Mouse (Mus musculus): Measurements from ENCODE around the gene Tfb1m. TPM values are rescaled to one million over a fixed set of nuclear protein-coding genes. Genes with fewer than 3 reads are reported as not detected.

Gene Tfb1m
- total and polyA plus RNA-seq, 2 experiments from 2014 or later, result 7.9 to 10.9 TPM

GRCm38 (mm10) chr17:3481576-3482575, 75.7 kb downstream of the Tfb1m start:
- H3K9ac ChIP-seq (replicated peaks; ENCODE audit: low read length), result no peak overlapping the region
- no peak overlapping the region for H3K4me3 ChIP-seq (ENCODE audit: low read length)
- no peaks in the 10 kb centered on the region for H3K9me3 ChIP-seq (ENCODE audit: low read length)
- ATAC-seq (no peak), DNase-seq (ENCODE audit: low spot score) (no peak)
- 57% methylated on average over 7 of the region's 7 CpGs for WGBS
- no peaks in the 10 kb centered on the region for H3K4me1 ChIP-seq (ENCODE audit: insufficient read depth, low read length)
- TF ChIP-seq CTCF (IDR thresholded peaks at IDR 0.05; ENCODE audit: low read depth), result 0 out of 2 replicates have a peak, but pooled peaks have one; percentile 30
- no peak overlapping the region for H3K27ac ChIP-seq
- no peaks in the 10 kb centered on the region for H3K36me3 ChIP-seq (ENCODE audit: insufficient read depth, low read length)
- no peaks in the 10 kb centered on the region for H3K27me3 ChIP-seq (ENCODE audit: insufficient read depth, low read length)
- H3K4me2 ChIP-seq (ENCODE audit: low read depth, low read length), result no peak overlapping the region

- ATAC-seq, result no peak
- H3K9ac ChIP-seq (replicated peaks; ENCODE audit: low read length), result no peak overlapping the region
- no peak overlapping the region for H3K27ac ChIP-seq
- DNase-seq (ENCODE audit: low spot score), result no peak
- no peak for TF ChIP-seq CTCF (IDR thresholded peaks at IDR 0.05; ENCODE audit: low read depth)
- no peaks in the 10 kb centered on the region for H3K27me3 ChIP-seq (ENCODE audit: insufficient read depth, low read length)
- no peaks in the 10 kb centered on the region for H3K36me3 ChIP-seq (ENCODE audit: insufficient read depth, low read length)
- H3K4me1 ChIP-seq (ENCODE audit: insufficient read depth, low read length), result no peaks in the 10 kb centered on the region
- no peaks in the 10 kb centered on the region for H3K9me3 ChIP-seq (ENCODE audit: low read length)
- WGBS, result 71% methylated on average over 2 of the region's 2 CpGs
- no peak overlapping the region for H3K4me2 ChIP-seq (ENCODE audit: low read depth, low read length)
- H3K4me3 ChIP-seq (ENCODE audit: low read length), result no peak overlapping the region
These were observed 81.0 kb downstream of the Tfb1m start for GRCm38 (mm10) chr17:3476546-3476945.

- H3K36me3 ChIP-seq (ENCODE audit: insufficient read depth, low read length), result no peaks in the 10 kb centered on the region
These were observed 85.6 kb downstream of the Tfb1m start for GRCm38 (mm10) chr17:3472018-3472417.

More at GRCm38 (mm10) chr17:3472018-3472417, 85.6 kb downstream of the Tfb1m start:
- H3K27ac ChIP-seq, result no peak overlapping the region
- no peak for DNase-seq (ENCODE audit: low spot score)
- TF ChIP-seq CTCF (IDR thresholded peaks at IDR 0.05; ENCODE audit: low read depth), result no peak
- H3K9ac ChIP-seq (replicated peaks; ENCODE audit: low read length), result no peak overlapping the region
- no peak overlapping the region for H3K4me3 ChIP-seq (ENCODE audit: low read length)
- no peaks in the 10 kb centered on the region for H3K4me1 ChIP-seq (ENCODE audit: insufficient read depth, low read length)
- 69% methylated on average over 6 of the region's 6 CpGs for WGBS
- no peak for ATAC-seq
- no peaks in the 10 kb centered on the region for H3K9me3 ChIP-seq (ENCODE audit: low read length)
- H3K27me3 ChIP-seq (ENCODE audit: insufficient read depth, low read length), result no peaks in the 10 kb centered on the region
- H3K4me2 ChIP-seq (ENCODE audit: low read depth, low read length), result no peak overlapping the region

Other genes with a start within 250 kb of the Tfb1m start
- gene Tiam2, start 231.2 kb downstream of the Tfb1m start, total RNA-seq (2014; rRNA removed), result 8.8 and 9.3 TPM in 2 replicates
- 2.8 and 3.1 TPM in 2 replicates for gene Tiam2, start 231.2 kb downstream of the Tfb1m start, polyA plus RNA-seq (2015; fragmentation: Nextera tagmentation; extraction: Ambion mirVana)
- gene Cldn20, start 25.2 kb downstream of the Tfb1m start, total RNA-seq (2014; rRNA removed), result 0.37 and 8.1 TPM in 2 replicates
- gene Cldn20, start 25.2 kb downstream of the Tfb1m start, polyA plus RNA-seq (2015; fragmentation: Nextera tagmentation; extraction: Ambion mirVana), result 0.29 and 0.46 TPM in 2 replicates
- not detected in 2 replicates for gene Nox3, start 138.5 kb upstream of the Tfb1m start, total RNA-seq (2014; rRNA removed)
- not detected in 2 replicates for gene Nox3, start 138.5 kb upstream of the Tfb1m start, polyA plus RNA-seq (2015; fragmentation: Nextera tagmentation; extraction: Ambion mirVana)